Mouse (Mus musculus) spleen, postnatal 4 days (tissue): ENCODE measurements around the gene Acot11.

ENCODE experiments used
- DNase-seq, 2 experiments: peaks; one replicate each; pipeline ENCODE4 v3.0.0; 2022; ENCODE audit warnings: low spot score in 2 of 2

Gene Acot11

GRCm38 (mm10) chr4:106804910-106805274 is at the start of gene Acot11:
Gene Acot11, minus strand, starts transcription at chr4:106804998.
- peak; percentile 62 to 81 for DNase-seq

- no peak for DNase-seq
Observed at GRCm38 (mm10) chr4:106848290-106849092, 43.7 kb upstream of the Acot11 start.

GRCm38 (mm10) chr4:106847591-106848289 is 42.9 kb upstream of the Acot11 start:
- DNase-seq = no peak

- no peak for DNase-seq
Observed at GRCm38 (mm10) chr4:106842561-106842960, 37.8 kb upstream of the Acot11 start.

- no peak for DNase-seq
Observed at GRCm38 (mm10) chr4:106841856-106842255, 37.1 kb upstream of the Acot11 start.

- DNase-seq = no peak
Observed at GRCm38 (mm10) chr4:106841303-106841702, 36.5 kb upstream of the Acot11 start.

- DNase-seq = no peak
Observed at GRCm38 (mm10) chr4:106840651-106841145, 35.9 kb upstream of the Acot11 start.

- DNase-seq = peak; percentile 88 to 95
Observed at GRCm38 (mm10) chr4:106839964-106840611, 35.3 kb upstream of the Acot11 start.

- DNase-seq = peak; percentile 45 to 81
Observed at GRCm38 (mm10) chr4:106839254-106839834, 34.5 kb upstream of the Acot11 start.

- DNase-seq = peak; percentile 98 to 100
Observed at GRCm38 (mm10) chr4:106838548-106839253, 33.9 kb upstream of the Acot11 start.

- peak in 1 of 2 experiments; percentile 27 for DNase-seq
Observed at GRCm38 (mm10) chr4:106837964-106838363, 33.2 kb upstream of the Acot11 start.

GRCm38 (mm10) chr4:106837425-106837824 is 32.6 kb upstream of the Acot11 start:
- DNase-seq = no peak

- no peak for DNase-seq
Observed at GRCm38 (mm10) chr4:106830545-106831112, 25.8 kb upstream of the Acot11 start.

GRCm38 (mm10) chr4:106827738-106828361 is 23.1 kb upstream of the Acot11 start:
- DNase-seq = peak; percentile 69 to 88

GRCm38 (mm10) chr4:106825229-106825628 is 20.4 kb upstream of the Acot11 start:
- DNase-seq = no peak

- no peak for DNase-seq
Observed at GRCm38 (mm10) chr4:106819404-106819803, 14.6 kb upstream of the Acot11 start.

GRCm38 (mm10) chr4:106818332-106818731 is 13.5 kb upstream of the Acot11 start:
- DNase-seq = no peak

GRCm38 (mm10) chr4:106817017-106817416 is 12.2 kb upstream of the Acot11 start:
- no peak for DNase-seq

GRCm38 (mm10) chr4:106815396-106816324 is 10.9 kb upstream of the Acot11 start:
- no peak for DNase-seq
